Mouse (Mus musculus) embryonic facial prominence, embryonic 15.5 days (tissue): Measurements from ENCODE around the gene Map2k6. TPM values are rescaled to one million over a fixed set of nuclear protein-coding genes. Genes with fewer than 3 reads are reported as not detected.

Source experiments
- ATAC-seq: fragments of 200-750 bp; cut with Nextera tagmentation; 2 replicates; pipeline ENCODE4 v1.8.0; 2017; ENCODE audit warnings: low read depth, moderate TSS enrichment; ENCODE audit not compliant: insufficient number of reproducible peaks, low FRiP score, low TSS enrichment
- H3K27ac ChIP-seq: fragments of 300-500 bp; sonication (generic); replicated peaks from 2 replicates; pipeline ENCODE4 v1.5.1; 2015; ENCODE audit warnings: mild to moderate bottlenecking, inconsistent platforms
- H3K27me3 ChIP-seq: fragments of 300-500 bp; sonication (generic); 2 replicates; pipeline ENCODE4 v1.6.1; 2015; ENCODE audit warnings: inconsistent platforms
- H3K36me3 ChIP-seq: fragments of 300-500 bp; sonication (generic); 2 replicates; pipeline ENCODE4 v1.6.1; 2015; ENCODE audit warnings: mild to moderate bottlenecking, inconsistent platforms
- H3K4me1 ChIP-seq: fragments of 300-500 bp; sonication (generic); 2 replicates; pipeline ENCODE4 v1.6.1; 2015; ENCODE audit warnings: inconsistent platforms
- H3K4me2 ChIP-seq: fragments of 300-500 bp; sonication (generic); replicated peaks from 2 replicates; pipeline ENCODE4 v1.6.1; 2015; ENCODE audit warnings: mild to moderate bottlenecking, inconsistent platforms
- H3K4me3 ChIP-seq: fragments of 300-500 bp; sonication (generic); replicated peaks from 2 replicates; pipeline ENCODE4 v1.5.1; 2015; ENCODE audit warnings: mild to moderate bottlenecking, inconsistent platforms
- H3K9ac ChIP-seq: fragments of 300-500 bp; sonication (generic); 2 replicates; pipeline ENCODE4 v1.6.1; 2015; ENCODE audit warnings: inconsistent platforms
- H3K9me3 ChIP-seq: fragments of 300-500 bp; sonication (generic); replicated peaks from 2 replicates; pipeline ENCODE4 v1.6.1; 2016; ENCODE audit warnings: inconsistent platforms
- WGBS: fragments of 180-500 bp; shearing (Covaris S2); methylation state at CpG from one replicate; pipeline ENCODE4 v1.1.7; 2015; 5-methylcytosine and 5-hydroxymethylcytosine counted together
- polyA plus RNA-seq: library from polyadenylated mRNA; unstranded; fragments of >200 nt; fragmentation: Nextera tagmentation; extraction: Ambion mirVana; gene quantifications from 2 replicates; pipeline ENCODE4 v1.2.1, GENCODE M21; 2015

The Map2k6 gene
- polyA plus RNA-seq, 1 experiment from 2014 or later = 19.4 TPM

- H3K9ac ChIP-seq = no peak overlapping the region
- no peak overlapping the region for H3K4me3 ChIP-seq
- H3K36me3 ChIP-seq = no peaks in the 10 kb centered on the region
- H3K27ac ChIP-seq = no peak overlapping the region
- no peak overlapping the region for H3K4me2 ChIP-seq
- 37% methylated on average over 10 of the region's 10 CpGs for WGBS
- H3K27me3 ChIP-seq = no peaks in the 10 kb centered on the region
- H3K4me1 ChIP-seq = no peaks in the 10 kb centered on the region
- no peak for ATAC-seq
- H3K9me3 ChIP-seq = no peaks in the 10 kb centered on the region
Measured at GRCm38 (mm10) chr11:110572548-110572947, 173.6 kb downstream of the Map2k6 start.

Other genes starting within 250 kb of the Map2k6 start
- gene Abca9, start 230.9 kb upstream of the Map2k6 start, polyA plus RNA-seq = 9.8 and 11.6 TPM in 2 replicates
- gene Abca6, start 147.3 kb upstream of the Map2k6 start, polyA plus RNA-seq = 1.2 TPM in 2 replicates
- 5.4 and 7.3 TPM in 2 replicates for gene Abca5, start 61.4 kb upstream of the Map2k6 start, polyA plus RNA-seq